Mouse (Mus musculus): ENCODE data around the gene Alk.

GRCm38 (mm10) chr17:72603886-72604609 is 379 bp downstream of the Alk start:
- TF ChIP-seq RCOR1 (IDR thresholded peaks at IDR 0.05; ENCODE audit: low read depth, low read length) (no peak), CTCF (IDR thresholded peaks at IDR 0.05 in 2 of 3, conservative IDR thresholded peaks at IDR 0.05 in 1 of 3; ENCODE audit: control insufficient read depth in 1 of 3, insufficient read depth in 1 of 3, low read depth in 2 of 3, low read length in 3 of 3, poor library complexity in 1 of 3, severe bottlenecking in 1 of 3) (no peak), NELFE (IDR thresholded peaks at IDR 0.05; ENCODE audit: low read depth, low read length) (no peak), UBTF (IDR thresholded peaks at IDR 0.05; ENCODE audit: borderline replicate concordance, insufficient read depth, low read depth, low read length) (no peak), E2F4 (IDR thresholded peaks at IDR 0.05; ENCODE audit: borderline replicate concordance, low read depth, low read length) (no peak), USF1 (IDR thresholded peaks at IDR 0.05; ENCODE audit: low read depth, low read length) (no peak), EP300 (IDR thresholded peaks at IDR 0.05; ENCODE audit: low read depth in 1 of 2, low read length in 2 of 2) (no peak), HCFC1 (IDR thresholded peaks at IDR 0.05; ENCODE audit: low read depth, low read length) (no peak)

Data from MEL (cell line).